Mouse (Mus musculus) erythroblast, embryonic 14.5 days (primary cell): ENCODE measurements around the gene Cdh12.

Experiments used
- GATA1 ChIP-seq: IDR thresholded peaks from 2 replicates; pipeline ENCODE4 v1.6.1; 2012; ENCODE audit warnings: low read length, inconsistent platforms, mixed read lengths
- TAL1 ChIP-seq: IDR thresholded peaks from 3 replicates; pipeline ENCODE4 v1.6.1; 2012; ENCODE audit warnings: low read length, inconsistent platforms, mixed read lengths

DNA sequence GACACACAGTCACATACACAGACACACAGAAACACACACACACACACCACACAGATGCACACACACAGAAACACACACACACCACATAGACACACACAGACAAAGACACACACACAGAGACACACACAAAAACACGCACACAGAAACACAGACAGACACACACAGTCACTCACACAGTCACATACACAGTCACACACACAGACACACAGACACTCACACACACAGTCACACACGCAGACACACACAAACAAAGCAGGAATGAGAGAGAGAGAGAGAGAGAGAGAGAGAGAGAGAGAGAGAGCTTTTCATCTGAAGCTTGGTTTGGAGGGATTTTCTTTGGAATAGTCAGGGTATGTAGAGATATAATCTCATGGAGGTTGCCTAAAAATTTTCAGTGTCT is 558.9 kb downstream of the Cdh12 start:
- TF ChIP-seq GATA1 = no peak
- no peak for TF ChIP-seq TAL1
